Mouse (Mus musculus) olfactory bulb, adult 2 months (tissue): ENCODE results near the gene Camta1.

Experiments used
- CTCF ChIP-seq: fragments of 200-500 bp; IDR thresholded peaks from 2 replicates; pipeline ENCODE4 v1.5.1; 2012; ENCODE audit warnings: low read depth, mild to moderate bottlenecking, low read length, moderate library complexity; ENCODE audit not compliant: insufficient read depth
- POLR2A ChIP-seq: fragments of 200-500 bp; IDR thresholded peaks from 2 replicates; pipeline ENCODE4 v1.6.1; 2012; ENCODE audit warnings: mild to moderate bottlenecking, low read depth, low read length, moderate library complexity; ENCODE audit not compliant: insufficient read depth

DNA sequence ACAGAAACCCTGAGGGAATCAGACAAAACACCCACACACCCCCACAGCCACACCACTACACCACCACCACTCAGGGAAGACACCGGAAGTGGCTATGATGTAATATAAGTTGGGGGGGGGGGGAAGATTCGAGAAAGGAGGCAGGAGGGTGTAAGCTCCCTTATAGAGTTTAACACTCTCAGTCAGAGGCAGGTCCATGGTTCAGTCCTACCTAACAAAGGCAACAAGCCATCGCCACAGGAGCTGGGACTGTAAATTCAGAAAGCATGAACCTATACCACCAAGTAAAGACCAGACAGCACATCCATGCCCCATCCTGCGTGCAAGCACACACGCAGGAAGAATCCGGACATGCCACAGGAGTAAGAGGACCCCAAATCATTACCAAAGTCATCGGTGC, 772.4 kb downstream of the Camta1 start, which contains the start of gene Gm13090:
- TF ChIP-seq POLR2A (no peak), CTCF (no peak)
